Mouse (Mus musculus) heart, embryonic 13.5 days (tissue): ENCODE data around the gene Gm11937. TPM values are rescaled to one million over a fixed set of nuclear protein-coding genes. Genes with fewer than 3 reads are reported as not detected.
"Not testable (repeated sequence)": the region's sequence is repeated elsewhere in the genome, so short reads cannot be mapped to it uniquely, and the experiment has no call there.

Experiments
- ATAC-seq: fragments of 200-750 bp; cut with Nextera tagmentation; 2 replicates; pipeline ENCODE4 v1.8.0; 2017; ENCODE audit warnings: moderate TSS enrichment; ENCODE audit not compliant: insufficient number of reproducible peaks, low FRiP score, low TSS enrichment; ENCODE audit errors: extremely low read depth
- H3K27ac ChIP-seq: fragments of 300-500 bp; sonication (generic); replicated peaks from 2 replicates; pipeline ENCODE4 v1.5.1; 2015; ENCODE audit warnings: moderate library complexity, mild to moderate bottlenecking, inconsistent platforms
- H3K27me3 ChIP-seq: fragments of 300-500 bp; sonication (generic); replicated peaks from 2 replicates; pipeline ENCODE4 v1.6.1; 2015; ENCODE audit warnings: mild to moderate bottlenecking, inconsistent platforms
- H3K36me3 ChIP-seq: fragments of 300-500 bp; sonication (generic); 2 replicates; pipeline ENCODE4 v1.6.1; 2015; ENCODE audit warnings: mild to moderate bottlenecking, inconsistent platforms
- H3K4me1 ChIP-seq: fragments of 300-500 bp; sonication (generic); 2 replicates; pipeline ENCODE4 v1.6.1; 2015; ENCODE audit warnings: inconsistent platforms
- H3K4me2 ChIP-seq: fragments of 300-500 bp; sonication (generic); 2 replicates; pipeline ENCODE4 v1.6.1; 2015; ENCODE audit warnings: inconsistent platforms, mild to moderate bottlenecking, moderate library complexity
- H3K4me3 ChIP-seq: fragments of 300-500 bp; sonication (generic); 2 replicates; pipeline ENCODE4 v1.5.1; 2015; ENCODE audit warnings: moderate library complexity, mild to moderate bottlenecking, inconsistent platforms
- H3K9ac ChIP-seq: fragments of 300-500 bp; sonication (generic); 2 replicates; pipeline ENCODE4 v1.6.1; 2015; ENCODE audit warnings: inconsistent platforms, mild to moderate bottlenecking, moderate library complexity
- H3K9me3 ChIP-seq: fragments of 300-500 bp; sonication (generic); 2 replicates; pipeline ENCODE4 v1.6.1; 2016; ENCODE audit warnings: inconsistent platforms
- WGBS: fragments of 180-500 bp; shearing (Covaris S2); methylation state at CpG from one replicate; pipeline ENCODE4 v1.1.7; 2015; ENCODE audit warnings: mixed read lengths; 5-methylcytosine and 5-hydroxymethylcytosine counted together
- polyA plus RNA-seq: library from polyadenylated mRNA; unstranded; fragments of >200 nt; fragmentation: Nextera tagmentation; extraction: Ambion mirVana; gene quantifications from 2 replicates; pipeline ENCODE4 v1.2.1, GENCODE M21; 2015

Gm11937 gene
- polyA plus RNA-seq, 1 experiment from 2014 or later: not detected

DNA sequence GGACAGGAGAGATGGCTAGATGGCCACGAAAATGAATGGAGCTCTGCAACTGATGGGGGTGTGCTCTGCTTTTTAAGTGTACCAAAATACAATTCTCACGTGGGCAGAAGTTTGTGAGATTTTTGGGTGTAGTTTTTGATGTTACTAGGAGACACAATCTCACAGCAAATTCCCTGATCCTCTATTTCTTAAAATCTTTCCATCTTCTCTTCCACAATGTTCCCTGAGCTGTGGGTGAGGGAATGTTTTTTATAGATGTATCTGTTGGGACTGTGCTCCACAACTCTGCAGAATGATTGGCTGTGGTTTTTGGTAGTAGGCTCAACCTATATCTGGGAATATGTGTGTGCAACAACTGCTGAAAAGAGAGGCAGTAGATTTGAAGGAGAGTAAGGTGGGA lies 23.3 kb upstream of the Gm11937 start:
- H3K4me2 ChIP-seq: no peak overlapping the region
- H3K4me3 ChIP-seq: no peak overlapping the region
- no peak overlapping the region for H3K27ac ChIP-seq
- H3K9ac ChIP-seq: no peak overlapping the region
- H3K9me3 ChIP-seq: no peaks in the 10 kb centered on the region
- H3K36me3 ChIP-seq: no peaks in the 10 kb centered on the region
- peaks cover 3% of the 10 kb centered on the region; the same call in 1 of the 2 replicates for H3K4me1 ChIP-seq
- ATAC-seq: no peak
- WGBS: 62% methylated on average over 2 of the region's 2 CpGs
- H3K27me3 ChIP-seq: no peaks in the 10 kb centered on the region; the same call in 1 of the 2 replicates

DNA sequence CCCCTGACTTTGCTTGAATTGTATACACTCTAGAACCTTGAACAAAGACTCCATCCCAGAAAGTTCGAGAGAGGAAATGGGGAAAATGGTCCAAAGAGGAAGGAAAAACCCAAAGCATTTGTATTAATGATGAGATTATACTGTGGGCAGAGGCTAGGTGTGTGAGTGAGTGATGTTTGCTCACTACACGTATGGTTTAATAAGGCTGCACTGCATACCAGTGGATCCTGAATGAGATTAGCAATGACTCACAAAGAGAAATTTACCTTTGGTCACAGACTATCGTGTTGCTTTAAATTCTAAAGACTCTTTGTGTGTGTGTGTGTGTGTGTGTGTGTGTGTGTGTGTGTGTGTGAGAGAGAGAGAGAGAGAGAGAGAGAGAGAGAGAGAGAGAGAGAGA lies 20.9 kb upstream of the Gm11937 start:
- H3K4me1 ChIP-seq: no peaks in the 10 kb centered on the region
- H3K36me3 ChIP-seq: no peaks in the 10 kb centered on the region
- H3K4me2 ChIP-seq: no peak overlapping the region
- H3K9ac ChIP-seq: no peak overlapping the region
- H3K4me3 ChIP-seq: no peak overlapping the region
- no peaks in the 10 kb centered on the region; the same call in 1 of the 2 replicates for H3K27me3 ChIP-seq
- H3K9me3 ChIP-seq: no peaks in the 10 kb centered on the region
- 61% methylated on average over 3 of the region's 3 CpGs for WGBS
- no peak overlapping the region for H3K27ac ChIP-seq
- no peak for ATAC-seq

DNA sequence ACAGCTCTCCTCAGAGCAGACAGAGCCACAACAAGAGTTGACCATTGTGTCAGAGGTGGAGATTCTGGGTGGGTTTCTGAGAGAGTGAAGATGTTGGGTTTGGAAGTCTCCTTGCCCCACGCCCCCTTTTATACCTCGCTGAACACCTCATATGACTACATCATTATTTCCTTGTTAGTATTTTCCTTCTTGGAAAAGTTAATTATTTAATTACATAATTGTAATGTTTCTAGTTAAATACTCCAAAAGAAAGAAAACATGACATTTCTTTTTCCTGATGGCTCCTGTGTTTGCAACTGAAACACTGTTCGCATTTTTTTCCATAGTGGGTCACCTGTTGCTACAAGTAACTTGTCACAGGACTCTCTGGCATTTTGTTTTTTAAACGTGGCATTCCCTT lies 18.1 kb upstream of the Gm11937 start, which contains the start of gene Krtap4-1:
Gene Krtap4-1 (minus strand): TSS at position 101 of the 400 bp plus-strand sequence.
- H3K9ac ChIP-seq: no peak within 1 kb of the TSS
- H3K36me3 ChIP-seq: no peaks in the 10 kb centered on the region
- no peak within 1 kb of the TSS for H3K4me3 ChIP-seq
- H3K4me1 ChIP-seq: no peaks in the 10 kb centered on the region
- no peaks in the 10 kb centered on the region for H3K9me3 ChIP-seq
- no peak for ATAC-seq
- no peak within 1 kb of the TSS for H3K27ac ChIP-seq
- 68% methylated on average over 4 of the region's 4 CpGs for WGBS
- H3K4me2 ChIP-seq: no peak within 1 kb of the TSS
- no peaks in the 10 kb centered on the region for H3K27me3 ChIP-seq

DNA sequence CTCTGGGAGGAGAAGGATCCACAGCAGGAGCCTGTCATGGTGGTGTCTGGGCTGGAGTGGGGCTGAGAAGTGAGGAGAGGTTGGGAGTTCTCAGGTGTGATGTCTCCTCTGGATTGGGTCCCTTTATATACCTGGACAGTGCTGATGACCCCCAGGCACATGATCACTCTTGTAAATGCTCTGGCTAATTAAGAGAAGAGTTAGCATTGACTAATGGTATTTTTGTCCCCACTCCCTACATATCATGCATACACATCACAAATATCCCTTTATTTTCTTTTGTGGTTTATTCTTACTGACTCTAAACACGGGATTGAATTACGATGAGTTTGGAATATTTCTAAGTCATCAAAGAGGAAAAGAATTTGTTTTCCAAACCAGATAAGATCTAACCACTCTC lies 10.3 kb upstream of the Gm11937 start, which contains the start of gene Gm11562:
Gene Gm11562 (minus strand): TSS at position 101 of the 400 bp plus-strand sequence.
- H3K4me3 ChIP-seq: no peak within 1 kb of the TSS
- H3K36me3 ChIP-seq: no peaks in the 10 kb centered on the region
- no peaks in the 10 kb centered on the region for H3K9me3 ChIP-seq
- no peak within 1 kb of the TSS for H3K4me2 ChIP-seq
- no peaks in the 10 kb centered on the region for H3K4me1 ChIP-seq
- no peak within 1 kb of the TSS for H3K27ac ChIP-seq
- WGBS: 76% methylated on average over 2 of the region's 2 CpGs
- no peak for ATAC-seq
- H3K27me3 ChIP-seq: no peaks in the 10 kb centered on the region
- H3K9ac ChIP-seq: no peak within 1 kb of the TSS

DNA sequence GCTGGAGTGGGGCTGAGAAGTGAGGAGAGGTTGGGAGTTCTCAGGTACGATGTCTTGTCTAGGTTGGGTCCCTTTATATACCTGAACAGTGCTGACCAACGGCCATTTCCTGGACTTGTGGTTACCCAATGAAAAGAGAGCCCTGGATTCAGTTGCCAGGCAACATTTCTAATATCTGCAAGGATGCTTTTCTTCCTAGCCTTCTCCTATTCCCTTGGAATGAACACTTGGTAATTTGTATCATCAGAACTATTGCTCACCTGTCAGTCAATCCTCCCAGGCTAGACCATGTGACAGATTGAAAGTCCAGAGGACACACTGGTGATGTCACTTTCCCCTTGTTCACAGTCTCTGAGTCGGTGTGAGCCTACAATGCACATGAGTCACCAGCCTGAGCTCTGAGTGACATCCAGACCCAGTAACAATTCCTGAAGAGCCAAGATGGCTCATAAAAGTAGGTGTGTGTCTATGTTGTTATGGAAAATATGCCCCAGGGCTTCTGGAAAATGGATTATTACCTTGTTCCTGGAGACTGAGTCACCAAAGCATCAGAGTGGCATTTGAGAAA lies 4.9 kb upstream of the Gm11937 start, which contains the start of gene Krtap2-4:
Gene Krtap2-4 (minus strand): TSS at position 51 of the 568 bp plus-strand sequence.
- Histone ChIP-seq H3K4me2 (no peak within 1 kb of the TSS), H3K9ac (no peak within 1 kb of the TSS), H3K9me3 (no peaks in the 10 kb centered on the region), H3K36me3 (no peaks in the 10 kb centered on the region), H3K27ac (no peak within 1 kb of the TSS), H3K4me1 (no peaks in the 10 kb centered on the region), H3K27me3 (no peaks in the 10 kb centered on the region), H3K4me3 (no peak within 1 kb of the TSS)
- 61% methylated on average over 3 of the region's 3 CpGs for WGBS
- no peak for ATAC-seq

DNA sequence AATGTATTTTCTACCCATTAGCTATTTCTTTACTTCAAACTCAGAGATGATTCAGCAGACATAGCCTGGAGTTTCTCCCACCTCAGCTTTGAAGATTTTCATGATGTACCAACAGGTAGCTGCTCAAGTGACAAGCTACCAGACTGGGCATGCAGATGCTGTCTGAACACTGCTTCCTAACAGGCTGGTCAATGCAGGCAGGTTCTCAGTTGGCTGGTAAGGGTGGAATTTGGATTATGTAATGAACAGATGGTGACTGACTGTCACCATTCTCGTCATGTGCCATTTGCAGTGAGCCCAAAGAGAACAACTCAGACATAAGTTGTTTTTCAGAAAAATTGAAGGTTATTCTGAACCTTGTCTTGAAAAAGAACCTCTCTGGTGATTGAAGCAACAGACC lies 863 bp downstream of the Gm11937 start:
- H3K9ac ChIP-seq: no peak overlapping the region
- no peak overlapping the region for H3K4me2 ChIP-seq
- H3K4me3 ChIP-seq: no peak overlapping the region
- no peaks in the 10 kb centered on the region for H3K4me1 ChIP-seq
- H3K9me3 ChIP-seq: no peaks in the 10 kb centered on the region
- peaks cover 10% of the 10 kb centered on the region; the same call in 1 of the 2 replicates for H3K27me3 ChIP-seq
- H3K36me3 ChIP-seq: no peaks in the 10 kb centered on the region
- no peak overlapping the region for H3K27ac ChIP-seq
- no peak for ATAC-seq
- WGBS: 52% methylated on average over 1 of the region's 1 CpGs

DNA sequence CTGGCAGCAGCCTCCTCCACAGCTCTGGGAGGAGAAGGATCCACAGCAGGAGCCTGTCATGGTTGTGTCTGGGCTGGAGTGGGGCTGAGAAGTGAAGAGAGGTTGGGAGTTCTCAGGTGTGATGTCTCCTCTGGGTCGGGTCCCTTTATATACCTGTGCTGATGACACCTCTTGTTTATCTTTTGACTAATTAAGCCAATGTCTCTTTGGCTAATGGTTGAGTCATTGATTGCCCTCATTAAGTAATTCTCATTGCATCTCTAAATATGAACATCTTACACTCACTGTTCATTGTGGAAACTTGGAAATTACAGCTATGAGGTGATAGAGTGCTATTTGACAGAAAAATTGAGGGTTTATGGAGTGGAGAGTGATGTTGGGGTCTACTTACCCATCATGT lies 6.8 kb downstream of the Gm11937 start, which contains the start of gene Gm11938:
Gene Gm11938 (minus strand): TSS at position 101 of the 400 bp plus-strand sequence.
- H3K9me3 ChIP-seq, H3K4me3 ChIP-seq, H3K4me1 ChIP-seq, H3K4me2 ChIP-seq, H3K27me3 ChIP-seq, H3K27ac ChIP-seq, ATAC-seq, H3K36me3 ChIP-seq, H3K9ac ChIP-seq: not testable (repeated sequence)
- 42% methylated on average over 1 of the region's 1 CpGs for WGBS

DNA sequence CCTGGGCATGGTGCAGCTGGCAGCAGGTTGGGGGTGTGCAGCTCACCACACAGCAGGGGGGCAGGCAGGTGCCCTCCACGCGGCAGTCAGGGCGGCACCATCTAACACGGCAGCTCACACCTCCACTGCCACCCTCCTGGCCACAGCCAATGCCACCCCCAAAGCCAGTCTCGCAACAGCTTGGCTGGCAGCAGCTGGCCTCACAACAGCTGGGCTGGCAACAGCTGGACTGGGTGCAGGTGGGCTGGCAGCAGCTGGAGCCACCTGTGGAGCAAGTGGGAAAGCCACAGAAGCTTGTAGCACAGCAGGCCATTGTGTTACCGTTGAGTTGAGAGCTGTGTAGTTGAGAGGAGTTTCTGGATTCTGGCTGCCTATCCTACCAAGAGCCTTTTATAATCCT lies 12.2 kb downstream of the Gm11937 start, which contains the start of gene Krtap9-3:
Gene Krtap9-3 (minus strand): TSS at position 364 of the 400 bp plus-strand sequence.
- H3K4me2 ChIP-seq, H3K27ac ChIP-seq, ATAC-seq, H3K27me3 ChIP-seq, H3K9me3 ChIP-seq, H3K9ac ChIP-seq, H3K4me3 ChIP-seq, H3K36me3 ChIP-seq, H3K4me1 ChIP-seq: not testable (repeated sequence)
- 78% methylated on average over 6 of the region's 6 CpGs for WGBS

DNA sequence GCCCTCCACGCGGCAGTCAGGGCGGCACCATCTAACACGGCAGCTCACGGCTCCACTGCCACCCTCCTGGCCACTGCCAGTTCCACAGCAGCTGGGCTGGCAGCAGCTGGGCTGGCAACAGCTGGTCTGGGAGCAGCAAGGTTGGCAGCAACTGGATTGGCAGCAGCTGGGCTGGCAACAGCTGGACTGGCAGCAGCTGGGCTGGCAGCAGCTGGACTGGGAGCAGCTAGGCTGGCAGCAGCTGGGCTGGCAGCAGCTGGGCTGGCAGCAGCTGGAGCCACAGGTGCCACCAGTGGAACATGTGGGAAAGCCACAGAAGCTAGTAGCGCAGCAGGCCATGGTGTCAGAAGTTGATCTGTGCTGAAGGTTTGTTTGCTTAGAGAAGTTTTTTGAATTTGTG lies 19.0 kb downstream of the Gm11937 start, which contains the start of gene Krtap1-3:
Gene Krtap1-3 (minus strand): TSS at position 359 of the 400 bp plus-strand sequence.
- Histone ChIP-seq H3K27me3 (no peaks in the 10 kb centered on the region), H3K9ac (no peak within 1 kb of the TSS), H3K4me3 (no peak within 1 kb of the TSS), H3K36me3 (no peaks in the 10 kb centered on the region), H3K4me2 (no peak within 1 kb of the TSS), H3K9me3 (no peaks in the 10 kb centered on the region), H3K27ac (no peak within 1 kb of the TSS), H3K4me1 (no peaks in the 10 kb centered on the region)
- no peak for ATAC-seq
- 88% methylated on average over 6 of the region's 6 CpGs for WGBS

DNA sequence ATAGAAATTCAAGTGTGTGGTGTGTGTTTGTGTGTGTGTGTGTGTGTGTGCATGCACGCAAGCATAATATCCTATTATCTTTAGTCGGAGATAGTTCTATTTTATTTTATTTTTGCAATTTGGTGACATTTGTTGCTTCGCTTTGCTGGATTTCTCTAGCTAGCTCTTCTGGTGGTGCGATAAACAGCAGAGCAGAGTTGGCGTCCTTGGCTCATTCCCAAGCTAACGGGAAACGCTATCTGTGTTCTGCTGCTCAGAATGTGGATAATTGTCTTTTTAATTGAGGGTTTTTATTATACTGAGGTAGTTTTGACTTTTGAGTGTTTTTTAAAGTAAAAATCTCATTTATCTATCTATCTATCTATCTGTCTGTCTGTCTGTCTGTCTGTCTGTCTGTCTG lies 24.9 kb downstream of the Gm11937 start:
- no peak overlapping the region for H3K4me3 ChIP-seq
- H3K27me3 ChIP-seq: no peaks in the 10 kb centered on the region
- no peaks in the 10 kb centered on the region for H3K9me3 ChIP-seq
- no peak overlapping the region for H3K27ac ChIP-seq
- ATAC-seq: no peak
- no peak overlapping the region for H3K9ac ChIP-seq
- H3K36me3 ChIP-seq: no peaks in the 10 kb centered on the region
- no peaks in the 10 kb centered on the region for H3K4me1 ChIP-seq
- H3K4me2 ChIP-seq: no peak overlapping the region
- 75% methylated on average over 7 of the region's 7 CpGs for WGBS

DNA sequence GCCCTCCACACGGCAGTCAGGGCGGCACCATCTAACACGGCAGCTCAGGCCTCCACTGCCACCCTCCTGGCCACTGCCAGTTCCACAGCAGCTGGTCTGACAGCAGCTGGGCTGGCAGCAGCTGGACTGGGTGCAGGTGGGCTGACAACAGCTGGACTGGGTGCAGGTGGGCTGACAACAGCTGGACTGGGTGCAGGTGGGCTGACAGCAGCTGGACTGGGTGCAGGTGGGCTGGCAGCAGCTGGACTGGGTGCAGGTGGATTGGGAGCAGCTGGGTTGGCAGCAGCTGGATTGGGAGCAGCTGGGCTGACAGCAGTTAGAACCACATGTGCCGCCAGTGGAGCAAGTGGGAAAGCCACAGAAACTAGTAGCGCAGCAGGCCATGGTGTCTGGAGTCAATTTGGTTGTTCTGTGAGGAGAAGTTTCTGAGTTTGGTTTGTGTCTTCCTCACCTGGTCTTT lies 26.7 kb downstream of the Gm11937 start, which contains the start of gene Krtap1-4:
Gene Krtap1-4 (minus strand): TSS at position 410 of the 460 bp plus-strand sequence.
- H3K27me3 ChIP-seq: no peaks in the 10 kb centered on the region
- no peak within 1 kb of the TSS for H3K4me3 ChIP-seq
- no peaks in the 10 kb centered on the region for H3K4me1 ChIP-seq
- H3K9me3 ChIP-seq: no peaks in the 10 kb centered on the region
- no peaks in the 10 kb centered on the region for H3K36me3 ChIP-seq
- H3K27ac ChIP-seq: no peak within 1 kb of the TSS
- H3K9ac ChIP-seq: no peak within 1 kb of the TSS
- no peak within 1 kb of the TSS for H3K4me2 ChIP-seq
- WGBS: 65% methylated on average over 5 of the region's 5 CpGs
- ATAC-seq: no peak

DNA sequence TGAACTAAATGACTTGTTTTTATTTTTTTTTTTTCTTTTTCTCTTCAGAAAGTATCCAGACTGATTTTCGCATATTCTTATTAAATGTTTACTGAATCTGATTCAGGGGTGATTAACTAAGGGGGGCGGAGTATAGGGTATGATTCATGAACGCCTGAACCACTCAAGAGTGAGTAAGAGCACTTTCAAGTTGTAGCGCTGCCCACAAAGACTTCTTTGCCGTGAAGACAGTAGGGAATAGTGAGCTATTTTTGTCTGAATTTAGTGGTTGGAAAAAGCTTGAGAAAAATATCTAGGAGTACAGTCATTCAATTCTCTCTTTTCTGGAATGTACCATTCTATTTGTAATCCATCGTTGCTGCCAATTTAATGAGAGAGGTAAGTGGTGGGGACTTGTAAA lies 28.4 kb downstream of the Gm11937 start:
- Histone ChIP-seq H3K27me3 (no peaks in the 10 kb centered on the region), H3K4me3 (no peak overlapping the region), H3K4me1 (no peaks in the 10 kb centered on the region), H3K27ac (no peak overlapping the region), H3K4me2 (no peak overlapping the region), H3K36me3 (no peaks in the 10 kb centered on the region), H3K9me3 (no peaks in the 10 kb centered on the region), H3K9ac (no peak overlapping the region)
- WGBS: 69% methylated on average over 6 of the region's 6 CpGs
- no peak for ATAC-seq
